Mouse (Mus musculus) neural tube, embryonic 11.5 days (tissue): Measurements from ENCODE around the gene Epha10. TPM values are rescaled to one million over a fixed set of nuclear protein-coding genes. Genes with fewer than 3 reads are reported as not detected.

Source experiments
- ATAC-seq: fragments of 200-750 bp; cut with Nextera tagmentation; 2 replicates; pipeline ENCODE4 v1.8.0; 2017; ENCODE audit warnings: moderate number of reproducible peaks, mild to moderate bottlenecking, moderate TSS enrichment, moderate library complexity; ENCODE audit not compliant: insufficient read depth, low FRiP score, low TSS enrichment
- DNase-seq: peaks from one replicate; pipeline ENCODE4 v3.0.0-alpha.2; 2015; ENCODE audit warnings: low spot score
- H3K27ac ChIP-seq: fragments of 300-500 bp; sonication (generic); 2 replicates; pipeline ENCODE4 v1.5.1; 2014; ENCODE audit warnings: low read depth, mild to moderate bottlenecking, low read length
- H3K27me3 ChIP-seq: fragments of 300-500 bp; sonication (generic); 2 replicates; pipeline ENCODE4 v1.6.1; 2014; ENCODE audit warnings: mild to moderate bottlenecking, low read length, mixed read lengths; ENCODE audit not compliant: control insufficient read depth, insufficient read depth
- H3K36me3 ChIP-seq: fragments of 300-500 bp; sonication (generic); 2 replicates; pipeline ENCODE4 v1.6.1; 2014; ENCODE audit warnings: mild to moderate bottlenecking, low read length, moderate library complexity, mixed read lengths; ENCODE audit not compliant: control insufficient read depth, insufficient read depth
- H3K4me1 ChIP-seq: fragments of 300-500 bp; sonication (generic); 2 replicates; pipeline ENCODE4 v1.6.1; 2014; ENCODE audit warnings: low read length, mixed read lengths; ENCODE audit not compliant: control insufficient read depth, insufficient read depth
- H3K4me2 ChIP-seq: fragments of 300-500 bp; sonication (generic); 2 replicates; pipeline ENCODE4 v1.6.1; 2014; ENCODE audit warnings: low read depth, mild to moderate bottlenecking, moderate library complexity
- H3K4me3 ChIP-seq: fragments of 300-500 bp; sonication (generic); 2 replicates; pipeline ENCODE4 v1.5.1; 2014; ENCODE audit warnings: low read depth, low read length
- H3K9ac ChIP-seq: fragments of 300-500 bp; sonication (generic); 2 replicates; pipeline ENCODE4 v1.6.1; 2014; ENCODE audit warnings: mild to moderate bottlenecking, low read length
- H3K9me3 ChIP-seq: fragments of 300-500 bp; sonication (generic); 2 replicates; pipeline ENCODE4 v1.6.1; 2016; ENCODE audit warnings: low read length; ENCODE audit not compliant: control insufficient read depth
- WGBS: fragments of 180-500 bp; shearing (Covaris S2); extraction: QIAGEN DNeasy Blood & Tissue Kit; methylation state at CpG from one replicate; pipeline ENCODE4 v1.1.7; 2014; 5-methylcytosine and 5-hydroxymethylcytosine counted together
- polyA plus RNA-seq: library from polyadenylated mRNA; unstranded; fragments of >200 nt; fragmentation: Nextera tagmentation; extraction: Ambion mirVana; gene quantifications from 2 replicates; pipeline ENCODE4 v1.2.1, GENCODE M21; 2014

The Epha10 gene
- polyA plus RNA-seq, 1 experiment from 2014 or later: 3.7 TPM

DNA sequence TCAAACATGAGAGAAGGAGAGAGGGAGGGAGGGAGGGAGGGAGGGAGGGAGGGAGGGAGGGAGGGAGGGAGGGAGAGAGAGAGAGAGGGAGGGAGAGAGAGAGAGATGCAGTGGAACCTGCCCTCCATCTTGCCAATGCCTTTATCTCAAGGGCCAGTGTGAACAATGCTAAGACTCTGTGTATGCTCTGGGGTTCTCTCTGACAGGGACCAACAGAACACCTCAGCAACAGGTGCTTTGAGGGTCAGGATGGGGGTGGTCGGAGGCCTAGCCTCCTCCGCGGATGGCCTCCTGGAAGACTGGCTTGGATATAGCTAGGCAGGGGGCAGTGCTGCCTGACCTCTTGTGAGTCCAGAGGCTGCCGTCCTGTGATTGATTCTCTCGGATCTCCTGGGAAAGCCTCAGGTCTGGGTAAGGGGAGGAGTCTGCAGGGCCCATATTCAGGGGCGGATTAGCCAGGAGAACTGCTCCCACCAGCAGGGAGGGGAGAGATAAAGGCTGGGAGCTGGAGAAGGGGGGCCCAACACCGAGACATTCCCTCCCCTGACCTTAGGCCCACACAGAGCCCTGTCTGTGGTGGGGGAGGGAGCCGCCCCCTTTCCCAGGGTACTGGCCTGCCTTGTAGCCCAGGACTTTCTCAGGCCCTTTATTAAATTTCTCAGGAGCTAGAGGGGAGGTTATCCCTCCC is 84.4 kb downstream of the Epha10 start:
- Histone ChIP-seq H3K27me3 (no peaks in the 10 kb centered on the region), H3K36me3 (no peaks in the 10 kb centered on the region), H3K4me2 (no peak overlapping the region), H3K4me3 (no peak overlapping the region), H3K4me1 (peaks cover 6% of the 10 kb centered on the region; the same call in 1 of the 2 replicates), H3K9ac (no peak overlapping the region; the same call in 1 of the 2 replicates), H3K27ac (peak overlapping the region; percentile 44; the same call in 1 of the 2 replicates), H3K9me3 (no peaks in the 10 kb centered on the region)
- WGBS: 8% methylated on average over 8 of the region's 8 CpGs
- ATAC-seq: no peak
- peak; percentile 51 for DNase-seq

Other genes with a start within 250 kb of the Epha10 start
- gene Pou3f1, start 224.1 kb upstream of the Epha10 start, polyA plus RNA-seq: 17.0 and 17.1 TPM in 2 replicates
- 54.0 and 56.7 TPM in 2 replicates for gene Utp11, start 187.3 kb upstream of the Epha10 start, polyA plus RNA-seq
- gene Fhl3, start 180.2 kb upstream of the Epha10 start, polyA plus RNA-seq: 6.2 and 6.5 TPM in 2 replicates
- 196 TPM in 2 replicates for gene Sf3a3, start 166.1 kb upstream of the Epha10 start, polyA plus RNA-seq
- gene Inpp5b, start 139.0 kb upstream of the Epha10 start, polyA plus RNA-seq: 24.9 and 25.5 TPM in 2 replicates
- 15.3 and 16.0 TPM in 2 replicates for gene Mtf1, start 78.8 kb upstream of the Epha10 start, polyA plus RNA-seq
- gene Yrdc, start 30.2 kb upstream of the Epha10 start, polyA plus RNA-seq: 50.8 and 58.1 TPM in 2 replicates
- 36.5 and 41.5 TPM in 2 replicates for gene 1110065P20Rik, start 29.7 kb upstream of the Epha10 start, polyA plus RNA-seq
- gene Maneal, start 18.7 kb upstream of the Epha10 start, polyA plus RNA-seq: 9.1 and 11.8 TPM in 2 replicates
- 4.9 and 6.5 TPM in 2 replicates for gene 9930104L06Rik, start 56.1 kb downstream of the Epha10 start, polyA plus RNA-seq
- gene Cdca8, start 58.4 kb downstream of the Epha10 start, polyA plus RNA-seq: 181 and 186 TPM in 2 replicates
- gene Rspo1, start 105.5 kb downstream of the Epha10 start, polyA plus RNA-seq: 3.9 and 4.2 TPM in 2 replicates
- 86.6 and 88.5 TPM in 2 replicates for gene Gnl2, start 135.7 kb downstream of the Epha10 start, polyA plus RNA-seq
- 0.11 TPM in 1 of 2 replicates, not detected in the other for gene Dnali1, start 184.8 kb downstream of the Epha10 start, polyA plus RNA-seq
- gene Snip1, start 185.8 kb downstream of the Epha10 start, polyA plus RNA-seq: 35.9 and 36.1 TPM in 2 replicates
- gene Meaf6, start 204.2 kb downstream of the Epha10 start, polyA plus RNA-seq: 98.1 and 102 TPM in 2 replicates
- 0.37 and 0.90 TPM in 2 replicates for gene Zc3h12a, start 246.9 kb downstream of the Epha10 start, polyA plus RNA-seq